Mouse (Mus musculus): ENCODE measurements around the gene Ap2b1. TPM values are rescaled to one million over a fixed set of nuclear protein-coding genes. Genes with fewer than 3 reads are reported as not detected.

The Ap2b1 gene
- polyA plus RNA-seq, 1 experiment, result 32.1 TPM

DNA sequence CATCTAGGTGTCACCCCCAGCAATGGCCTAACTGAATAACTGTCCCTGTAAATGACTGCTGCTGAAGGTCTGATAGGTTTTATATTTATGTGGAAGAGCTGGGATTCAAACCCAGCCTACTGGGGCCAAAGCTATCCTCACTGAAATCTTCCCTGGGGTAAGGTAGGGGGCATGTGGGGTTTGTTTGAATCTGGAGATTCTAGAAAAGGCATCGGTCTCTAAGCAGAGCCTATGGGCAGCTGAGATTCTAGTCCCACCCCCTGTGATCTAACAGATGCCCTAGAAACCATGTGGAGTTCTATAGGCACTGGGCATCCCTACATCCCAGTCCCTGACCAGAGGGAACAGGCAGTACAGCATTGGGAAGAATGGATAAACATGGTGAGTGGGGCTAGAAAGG is 138.6 kb downstream of the Ap2b1 start, which contains the start of gene 1700020L24Rik:
Gene 1700020L24Rik (plus strand): TSS at position 301 of the 400 bp plus-strand sequence.
- no peak for DNase-seq (ENCODE audit: low read depth, low spot score)
- WGBS, result 89% methylated on average over 1 of the region's 1 CpGs

DNA sequence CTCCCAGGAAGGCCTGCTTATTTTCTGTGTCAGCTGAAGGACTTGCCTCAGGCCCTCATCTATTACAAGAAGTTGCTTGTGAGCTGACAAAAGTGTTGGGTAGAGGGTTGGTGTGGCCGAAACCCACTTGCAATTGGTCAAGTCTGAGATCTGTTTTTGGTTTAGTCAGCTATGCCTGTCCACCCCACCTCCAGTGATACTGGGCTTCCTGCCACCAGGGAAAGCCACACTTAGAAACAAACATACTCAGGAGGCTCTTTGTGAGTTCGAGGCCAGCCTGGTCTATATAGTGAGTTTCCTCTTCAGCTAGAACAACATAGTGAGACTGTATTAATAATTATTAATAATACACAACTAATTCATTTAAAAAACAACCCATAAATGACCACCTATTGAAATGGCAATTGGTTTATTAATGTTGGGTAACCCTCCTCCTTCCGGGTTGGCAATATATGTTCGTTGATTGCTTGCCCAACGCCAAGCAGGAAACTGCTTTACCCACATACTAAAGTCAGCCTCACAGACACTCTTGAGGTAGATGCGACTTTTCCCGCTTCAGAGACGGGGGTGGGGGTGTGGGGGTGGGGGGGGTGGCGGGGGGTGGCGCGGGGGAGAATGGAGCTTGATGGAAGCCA is 140.7 kb downstream of the Ap2b1 start:
- no peak for DNase-seq (ENCODE audit: low read depth, low spot score)
- 18% methylated on average over 11 of the region's 11 CpGs for WGBS

GRCm38 (mm10) chr11:83440081-83441064 is 141.5 kb downstream of the Ap2b1 start:
- WGBS, result under 1% methylated on average over 75 of the region's 75 CpGs
- peak; percentile 89 for DNase-seq (ENCODE audit: low read depth, low spot score)

GRCm38 (mm10) chr11:83441235-83441634 is 142.4 kb downstream of the Ap2b1 start:
- 54% methylated on average over 7 of the region's 7 CpGs for WGBS

GRCm38 (mm10) chr11:83442596-83443267 is 143.9 kb downstream of the Ap2b1 start:
- DNase-seq (ENCODE audit: low read depth, low spot score), result peak; percentile 67
- 15% methylated on average over 29 of the region's 29 CpGs for WGBS

More at GRCm38 (mm10) chr11:83441235-83441634, 142.4 kb downstream of the Ap2b1 start:
- no peak for DNase-seq (ENCODE audit: low read depth, low spot score)

- WGBS, result 15% methylated on average over 7 of the region's 7 CpGs
- DNase-seq (ENCODE audit: low read depth, low spot score), result no peak
Measured at GRCm38 (mm10) chr11:83443824-83444223, 145.0 kb downstream of the Ap2b1 start.

- WGBS, result 28% methylated on average over 19 of the region's 19 CpGs
- no peak for DNase-seq (ENCODE audit: low read depth, low spot score)
Measured at GRCm38 (mm10) chr11:83445001-83445400, 146.2 kb downstream of the Ap2b1 start.

DNA sequence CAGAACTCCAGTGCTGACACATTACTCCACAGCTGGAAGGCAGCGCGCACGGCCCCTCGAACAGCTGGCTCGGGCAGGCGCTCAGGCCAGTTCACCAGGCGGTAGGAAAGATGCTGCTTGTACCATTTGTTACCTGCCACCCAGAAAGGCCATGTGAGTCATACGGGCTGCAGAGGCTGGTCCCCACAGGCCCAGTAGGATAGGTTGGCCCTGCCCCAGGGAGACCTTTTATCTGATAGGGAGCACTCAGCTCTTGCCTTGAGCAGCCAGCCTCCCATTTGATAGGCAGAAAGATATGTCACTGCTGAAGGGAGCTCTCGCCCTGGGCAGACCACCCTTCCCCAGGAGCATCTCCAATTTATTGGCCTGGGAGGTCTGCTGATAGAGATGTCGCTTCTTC is 148.8 kb downstream of the Ap2b1 start:
- WGBS, result 86% methylated on average over 10 of the region's 10 CpGs
- DNase-seq (ENCODE audit: low read depth, low spot score), result no peak

GRCm38 (mm10) chr11:83448021-83448926 is 149.4 kb downstream of the Ap2b1 start:
- 47% methylated on average over 16 of the region's 16 CpGs for WGBS
- no peak for DNase-seq (ENCODE audit: low read depth, low spot score)

DNA sequence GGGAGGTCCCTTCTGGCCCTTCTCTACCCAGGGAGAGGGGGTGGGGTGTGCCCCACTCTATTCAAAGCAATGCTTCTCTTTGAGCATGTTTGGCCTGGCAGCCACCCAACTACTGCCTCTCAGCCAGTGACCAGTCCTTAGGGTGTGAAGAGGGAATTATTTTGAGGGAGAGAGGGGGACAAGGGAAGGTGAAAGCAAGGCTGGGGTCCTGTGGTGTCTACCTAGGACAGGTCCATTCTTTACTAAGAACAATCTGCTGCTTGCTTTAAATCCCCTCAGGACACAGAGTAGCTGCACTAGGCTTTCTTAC is 150.1 kb downstream of the Ap2b1 start:
- DNase-seq (ENCODE audit: low read depth, low spot score), result no peak

GRCm38 (mm10) chr11:83449298-83449697 is 150.5 kb downstream of the Ap2b1 start:
- 58% methylated on average over 4 of the region's 4 CpGs for WGBS
- no peak for DNase-seq (ENCODE audit: low read depth, low spot score)

- WGBS, result 62% methylated on average over 1 of the region's 1 CpGs
- DNase-seq (ENCODE audit: low read depth, low spot score), result no peak
Measured at GRCm38 (mm10) chr11:83450550-83450949, 151.7 kb downstream of the Ap2b1 start.

DNA sequence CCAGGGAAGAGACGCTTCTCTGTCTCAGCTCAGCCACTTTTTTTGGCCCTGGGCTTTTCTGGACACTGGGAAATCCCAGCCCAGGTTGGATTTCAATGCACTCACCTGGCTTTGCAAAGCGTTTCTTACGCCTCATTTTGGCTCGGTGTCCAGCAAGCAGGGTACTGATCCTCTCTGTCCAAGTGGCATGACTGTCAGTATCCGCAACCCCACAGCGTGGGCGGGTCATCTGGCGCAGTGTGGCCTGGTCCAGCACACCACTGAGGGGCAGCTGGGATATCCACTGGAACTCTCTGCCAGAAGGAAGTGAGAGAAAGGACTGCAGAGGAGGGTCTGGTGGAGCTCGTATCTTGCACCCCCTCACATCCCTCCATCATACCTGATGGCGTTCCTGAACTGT is 152.5 kb downstream of the Ap2b1 start:
- no peak for DNase-seq (ENCODE audit: low read depth, low spot score)
- WGBS, result 94% methylated on average over 10 of the region's 10 CpGs

- WGBS, result 7% methylated on average over 4 of the region's 4 CpGs
- DNase-seq (ENCODE audit: low read depth, low spot score), result no peak
Measured at GRCm38 (mm10) chr11:83454548-83454947, 155.7 kb downstream of the Ap2b1 start.

Other genes starting within 250 kb of the Ap2b1 start
- gene Slfn2, start 233.9 kb upstream of the Ap2b1 start, polyA plus RNA-seq (2012; rRNA removed), result 9.0 and 10.5 TPM in 2 replicates
- gene Slfn1, start 182.2 kb upstream of the Ap2b1 start, polyA plus RNA-seq (2012; rRNA removed), result 0.70 and 1.1 TPM in 2 replicates
- gene Slfn4, start 123.8 kb upstream of the Ap2b1 start, polyA plus RNA-seq (2012; rRNA removed), result 2.0 TPM in 2 replicates
- 0.16 and 0.25 TPM in 2 replicates for gene Slfn3, start 107.7 kb upstream of the Ap2b1 start, polyA plus RNA-seq (2012; rRNA removed)
- not detected in 2 replicates for gene Slfn14, start 12.3 kb upstream of the Ap2b1 start, polyA plus RNA-seq (2012; rRNA removed)
- 6.9 and 8.9 TPM in 2 replicates for gene Pex12, start 3.6 kb downstream of the Ap2b1 start, polyA plus RNA-seq (2012; rRNA removed)
- 0.84 and 1.1 TPM in 2 replicates for gene Rasl10b, start 110.1 kb downstream of the Ap2b1 start, polyA plus RNA-seq (2012; rRNA removed)
- gene Gas2l2, start 130.4 kb downstream of the Ap2b1 start, polyA plus RNA-seq (2012; rRNA removed), result 0.38 and 0.48 TPM in 2 replicates
- 1.6 and 1.7 TPM in 2 replicates for gene 1700020L24Rik, start 138.7 kb downstream of the Ap2b1 start, polyA plus RNA-seq (2012; rRNA removed)
- gene Mmp28, start 164.0 kb downstream of the Ap2b1 start, polyA plus RNA-seq (2012; rRNA removed), result 2.1 and 5.6 TPM in 2 replicates
- gene Taf15, start 174.1 kb downstream of the Ap2b1 start, polyA plus RNA-seq (2012; rRNA removed), result 10.5 and 13.9 TPM in 2 replicates
- gene Heatr9, start 223.2 kb downstream of the Ap2b1 start, polyA plus RNA-seq (2012; rRNA removed), result 0.04 and 0.05 TPM in 2 replicates
- gene Ccl5, start 231.5 kb downstream of the Ap2b1 start, polyA plus RNA-seq (2012; rRNA removed), result 194 and 322 TPM in 2 replicates